ENCODE assay signal across 26 mouse cellular contexts in genomic region chr17:10416101-10416500, GRCm38 (mm10).
DNase-seq lines count a peak whose midpoint lies in the region; ATAC-seq and TF ChIP-seq lines count a peak whose summit lies in the region.
"Had no signal": no experiment of that assay in that cellular context is flagged by ENCODE, and none has a peak within 500 bp of the region (broad histone marks: within the 10 kb centered on the region; RNA-seq: fewer than 3 reads in every experiment).

No protein-coding gene starts in this region.

- TF ChIP-seq EP300 in heart, adult 2 months (IDR thresholded peaks at IDR 0.05; ENCODE audit: insufficient read depth, low read depth, low read length) = no peak
- TF ChIP-seq EP300 in heart, postnatal 0 days (IDR thresholded peaks at IDR 0.05; ENCODE audit: low read depth) = no peak

- no peaks in the 10 kb centered on the region for H3K27me3 ChIP-seq in heart, adult 2 months (ENCODE audit: control insufficient read depth, insufficient read depth, low read length)
- no peaks in the 10 kb centered on the region for H3K27me3 ChIP-seq in heart, embryonic 14.5 days (ENCODE audit: control insufficient read depth, insufficient read depth, low read length)
- H3K27me3 ChIP-seq in heart, postnatal 0 days (ENCODE audit: control insufficient read depth, insufficient read depth, low read length) = no peaks in the 10 kb centered on the region
- H3K27me3 ChIP-seq: embryonic facial prominence, embryonic 12.5 days; intestine, embryonic 15.5 days; liver, embryonic 12.5 days; midbrain, embryonic 12.5 days; neural tube, embryonic 13.5 days had no signal

- ATAC-seq in heart, embryonic 14.5 days (ENCODE audit: insufficient number of reproducible peaks, insufficient read depth, low FRiP score, low read depth) = no peak
- ATAC-seq in heart, postnatal 0 days (ENCODE audit: insufficient read depth, low read depth) = no peak
- ATAC-seq: forebrain, embryonic 14.5 days; hindbrain, embryonic 16.5 days; liver, embryonic 12.5 days; liver, postnatal 0 days had no signal

- H3K9me3 ChIP-seq in heart, embryonic 14.5 days (ENCODE audit: control insufficient read depth, low read length) = no peaks in the 10 kb centered on the region
- H3K9me3 ChIP-seq in heart, postnatal 0 days (replicated peaks; ENCODE audit: control insufficient read depth, low read length) = no peaks in the 10 kb centered on the region
- H3K9me3 ChIP-seq: embryonic facial prominence, embryonic 12.5 days; intestine, embryonic 15.5 days; liver, embryonic 12.5 days; midbrain, embryonic 12.5 days; neural tube, embryonic 13.5 days had no signal

- no peak for TF ChIP-seq POLR2A in heart, adult 2 months (IDR thresholded peaks at IDR 0.05; ENCODE audit: insufficient read depth, low read depth, low read length)

- peaks cover 15% of the 10 kb centered on the region for H3K4me1 ChIP-seq in heart, adult 2 months (ENCODE audit: control insufficient read depth, insufficient read depth, low read length)
- H3K4me1 ChIP-seq in heart, embryonic 14.5 days (ENCODE audit: control insufficient read depth in 2 of 2, insufficient read depth in 2 of 2, low read length in 2 of 2) = peaks cover 34 to 46% of the 10 kb centered on the region in 2 experiments
- H3K4me1 ChIP-seq in heart, postnatal 0 days (ENCODE audit: control insufficient read depth, insufficient read depth) = peaks cover 39% of the 10 kb centered on the region
- H3K4me1 ChIP-seq: embryonic facial prominence, embryonic 12.5 days; intestine, embryonic 15.5 days; liver, embryonic 12.5 days; neural tube, embryonic 13.5 days had no signal

- no peaks in the 10 kb centered on the region for H3K79me2 ChIP-seq in heart, adult 2 months (replicated peaks; ENCODE audit: control insufficient read depth, insufficient read depth, low read length)

- TF ChIP-seq CTCF in heart, adult 2 months (IDR thresholded peaks at IDR 0.05) = no peak
- TF ChIP-seq CTCF in heart, postnatal 0 days (IDR thresholded peaks at IDR 0.05; ENCODE audit: low read depth) = no peak

- no peak for DNase-seq in heart, adult 2 months
- no peak for DNase-seq in heart, postnatal 14 days
- DNase-seq in heart, postnatal 10 days = no peak
- DNase-seq in heart, postnatal 0 days (ENCODE audit: low spot score) = no peak
- peak; percentile 34 for DNase-seq in retina, postnatal 1 day
- DNase-seq: adrenal gland, postnatal 25 days; B cell, adult 2 months; cerebellum, adult 2 months; cerebellum, postnatal 36 days; embryo, embryonic 11 days; kidney, adult 2 months; kidney, postnatal 36 days; left cerebral cortex, postnatal 4 days; liver, postnatal 0 days; lung, postnatal 36 days; right cerebral cortex, postnatal 14 days; thymus, postnatal 4 days had no signal

- H3K9ac ChIP-seq in heart, adult 2 months (ENCODE audit: low read depth, low read length) = no peak overlapping the region
- 0 out of 2 replicates have a peak overlapping the region, but pooled peaks have one; percentile 3 for H3K9ac ChIP-seq in heart, embryonic 14.5 days (ENCODE audit: low read length)
- no peak overlapping the region for H3K9ac ChIP-seq in heart, postnatal 0 days (replicated peaks; ENCODE audit: low read depth, low read length)
- H3K9ac ChIP-seq: embryonic facial prominence, embryonic 12.5 days; intestine, embryonic 15.5 days; liver, embryonic 12.5 days; liver, postnatal 0 days; midbrain, embryonic 12.5 days; neural tube, embryonic 13.5 days had no signal

- H3K36me3 ChIP-seq in heart, adult 2 months (ENCODE audit: control insufficient read depth, insufficient read depth, low read length) = no peaks in the 10 kb centered on the region
- no peaks in the 10 kb centered on the region for H3K36me3 ChIP-seq in heart, embryonic 14.5 days (ENCODE audit: control insufficient read depth, insufficient read depth, low read length)
- no peaks in the 10 kb centered on the region for H3K36me3 ChIP-seq in heart, postnatal 0 days (replicated peaks; ENCODE audit: control insufficient read depth, insufficient read depth, low read length)
- H3K36me3 ChIP-seq: embryonic facial prominence, embryonic 12.5 days; intestine, embryonic 15.5 days; liver, embryonic 12.5 days; midbrain, embryonic 12.5 days; neural tube, embryonic 13.5 days had no signal

- H3K4me2 ChIP-seq in heart, embryonic 14.5 days (ENCODE audit: low read length) = no peak overlapping the region
- no peak overlapping the region for H3K4me2 ChIP-seq in heart, postnatal 0 days (ENCODE audit: low read depth, low read length)
- H3K4me2 ChIP-seq: embryonic facial prominence, embryonic 12.5 days; intestine, embryonic 15.5 days; liver, embryonic 12.5 days; midbrain, embryonic 12.5 days; neural tube, embryonic 13.5 days had no signal

- H3K27ac ChIP-seq in heart, adult 2 months = peak overlapping the region; percentile 86
- H3K27ac ChIP-seq in heart, embryonic 14.5 days (replicated peaks in 1 of 2; ENCODE audit: control insufficient read depth in 1 of 2, insufficient read depth in 1 of 2, low read depth in 2 of 2, low read length in 2 of 2) = peak overlapping the region in 1 of 2 experiments; percentile 91; a peak in 3 of 4 replicates
- H3K27ac ChIP-seq in heart, postnatal 0 days (ENCODE audit: low read depth) = peak overlapping the region; percentile 63; the same call in 1 of the 2 replicates
- H3K27ac ChIP-seq: embryonic facial prominence, embryonic 12.5 days; intestine, embryonic 15.5 days; layer of hippocampus, adult 2 months; liver, embryonic 12.5 days; midbrain, embryonic 12.5 days; neural tube, embryonic 13.5 days had no signal

- H3K4me3 ChIP-seq in heart, adult 2 months = no peak overlapping the region
- no peak overlapping the region for H3K4me3 ChIP-seq in heart, embryonic 14.5 days (ENCODE audit: control insufficient read depth in 1 of 2, insufficient read depth in 1 of 2, low read depth in 1 of 2, low read length in 2 of 2)
- H3K4me3 ChIP-seq in heart, postnatal 0 days (ENCODE audit: low read depth, low read length) = no peak overlapping the region
- H3K4me3 ChIP-seq: embryonic facial prominence, embryonic 12.5 days; intestine, embryonic 15.5 days; layer of hippocampus, adult 2 months; liver, embryonic 12.5 days; midbrain, embryonic 12.5 days; neural tube, embryonic 13.5 days had no signal

- WGBS in heart, adult 2 months = 98% methylated on average over 4 of the region's 4 CpGs
- WGBS in heart, embryonic 14.5 days = 84% methylated on average over 4 of the region's 4 CpGs
- WGBS in heart, postnatal 0 days = 91% methylated on average over 4 of the region's 4 CpGs

- intact Hi-C loops in heart, adult 2 months (cut with DNase I) = no loop called here
- intact Hi-C loops in heart, postnatal 14 days (cut with DNase I) = no loop called here
- intact Hi-C loops in heart, postnatal 10 days (cut with DNase I) = no loop called here
